Mouse (Mus musculus) stomach, embryonic 14.5 days (tissue): Measurements from ENCODE around the gene Polr1e. TPM values are rescaled to one million over a fixed set of nuclear protein-coding genes. Genes with fewer than 3 reads are reported as not detected.
A peak's percentile ranks its signal among the peaks of the same experiment; 100 is the strongest.

ENCODE experiments used
- ATAC-seq: fragments of 200-750 bp; cut with Nextera tagmentation; 2 replicates; pipeline ENCODE4 v1.8.0; 2017; ENCODE audit warnings: low read depth, moderate TSS enrichment; ENCODE audit not compliant: insufficient number of reproducible peaks, insufficient read depth, low FRiP score
- H3K27ac ChIP-seq: fragments of 300-500 bp; sonication (generic); 2 replicates; pipeline ENCODE4 v1.5.1; 2014; ENCODE audit warnings: mild to moderate bottlenecking, low read length, moderate library complexity, mixed read lengths
- H3K27me3 ChIP-seq: fragments of 300-500 bp; sonication (generic); 2 replicates; pipeline ENCODE4 v1.6.1; 2014; ENCODE audit warnings: low read length, control low read depth, mixed read lengths; ENCODE audit not compliant: control insufficient read depth, insufficient read depth
- H3K36me3 ChIP-seq: fragments of 300-500 bp; sonication (generic); 2 replicates; pipeline ENCODE4 v1.6.1; 2014; ENCODE audit warnings: mild to moderate bottlenecking, control low read depth, low read length, moderate library complexity, mixed read lengths; ENCODE audit not compliant: control insufficient read depth, insufficient read depth
- H3K4me1 ChIP-seq: fragments of 300-500 bp; sonication (generic); 2 replicates; pipeline ENCODE4 v1.6.1; 2014; ENCODE audit warnings: low read length, control low read depth, mixed read lengths; ENCODE audit not compliant: control insufficient read depth, insufficient read depth
- H3K4me2 ChIP-seq: fragments of 300-500 bp; sonication (generic); replicated peaks from 2 replicates; pipeline ENCODE4 v1.6.1; 2014; ENCODE audit warnings: low read depth, low read length, control low read depth
- H3K4me3 ChIP-seq: fragments of 300-500 bp; sonication (generic); 2 replicates; pipeline ENCODE4 v1.5.1; 2014; ENCODE audit warnings: low read depth, low read length, control low read depth
- H3K9ac ChIP-seq: fragments of 300-500 bp; sonication (generic); replicated peaks from 2 replicates; pipeline ENCODE4 v1.6.1; 2014; ENCODE audit warnings: low read depth, mild to moderate bottlenecking, control low read depth, low read length, moderate library complexity, mixed read lengths
- H3K9me3 ChIP-seq: fragments of 300-500 bp; sonication (generic); 2 replicates; pipeline ENCODE4 v1.6.1; 2016; ENCODE audit warnings: low read depth, low read length, control low read depth; ENCODE audit not compliant: control insufficient read depth
- WGBS: fragments of 180-500 bp; shearing (Covaris S2); extraction: QIAGEN DNeasy Blood & Tissue Kit; methylation state at CpG from one replicate; pipeline ENCODE4 v1.1.7; 2014; 5-methylcytosine and 5-hydroxymethylcytosine counted together
- polyA plus RNA-seq: library from polyadenylated mRNA; unstranded; fragments of >200 nt; fragmentation: Nextera tagmentation; extraction: Ambion mirVana; gene quantifications from 2 replicates; pipeline ENCODE4 v1.2.1, GENCODE M21; 2014

Polr1e gene
- polyA plus RNA-seq, 1 experiment from 2014 or later, result 34.6 TPM

DNA sequence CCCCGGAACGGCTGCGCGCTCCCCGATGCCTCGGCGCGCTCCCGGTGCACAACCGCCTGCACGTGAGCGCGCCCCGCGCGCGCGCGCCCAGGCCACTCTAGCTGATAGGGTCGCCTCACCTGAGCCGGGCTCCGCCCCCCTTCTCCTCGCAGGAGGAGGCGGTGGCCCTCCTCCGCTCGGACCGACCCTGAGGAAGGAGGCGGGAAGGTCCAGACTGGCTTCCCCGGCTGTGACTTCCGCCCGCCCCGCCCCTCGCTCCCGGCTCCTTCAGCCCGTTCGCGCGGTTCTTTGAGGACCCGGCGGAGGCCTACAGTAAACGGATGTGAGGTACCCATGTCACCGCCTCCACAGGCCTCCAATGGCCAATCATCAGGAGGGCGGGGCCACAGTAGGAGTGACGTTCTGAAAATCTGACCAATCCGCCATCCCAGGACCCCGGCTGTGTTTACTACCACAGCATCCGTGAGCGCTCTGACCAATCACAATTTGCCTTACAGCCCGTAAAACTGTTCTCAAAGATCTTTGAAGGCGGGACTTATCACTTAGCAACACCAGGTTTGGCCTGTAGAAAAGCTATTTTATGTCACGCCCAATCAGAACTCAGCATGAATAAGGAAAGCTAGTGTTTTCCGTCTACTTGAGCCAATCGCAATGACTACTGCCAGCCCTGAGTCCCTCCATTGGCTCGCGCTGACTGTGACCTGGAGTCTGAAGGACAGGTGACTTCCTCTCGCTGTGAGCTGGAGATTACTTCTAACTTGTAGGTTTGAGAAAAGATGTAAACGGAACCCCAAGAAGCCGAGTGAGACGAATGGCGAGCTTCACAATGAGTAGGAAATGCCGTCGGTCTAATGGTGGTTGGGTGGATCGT is 6.0 kb upstream of the Polr1e start, which contains the start of gene Zbtb5:
TSS of gene Zbtb5 (minus strand) at position 308 of the 871 bp plus-strand sequence.
- peak within 1 kb of the TSS; percentile 72 for H3K9ac ChIP-seq
- H3K4me2 ChIP-seq, result peak within 1 kb of the TSS; percentile 68
- ATAC-seq, result peak; percentile 98
- no peaks in the 10 kb centered on the region for H3K9me3 ChIP-seq
- peak within 1 kb of the TSS; percentile 92 for H3K27ac ChIP-seq
- WGBS, result under 1% methylated on average over 58 of the region's 63 CpGs
- peaks cover 16% of the 10 kb centered on the region for H3K4me1 ChIP-seq
- H3K27me3 ChIP-seq, result no peaks in the 10 kb centered on the region
- H3K4me3 ChIP-seq, result peak within 1 kb of the TSS; percentile 79
- no peaks in the 10 kb centered on the region for H3K36me3 ChIP-seq

DNA sequence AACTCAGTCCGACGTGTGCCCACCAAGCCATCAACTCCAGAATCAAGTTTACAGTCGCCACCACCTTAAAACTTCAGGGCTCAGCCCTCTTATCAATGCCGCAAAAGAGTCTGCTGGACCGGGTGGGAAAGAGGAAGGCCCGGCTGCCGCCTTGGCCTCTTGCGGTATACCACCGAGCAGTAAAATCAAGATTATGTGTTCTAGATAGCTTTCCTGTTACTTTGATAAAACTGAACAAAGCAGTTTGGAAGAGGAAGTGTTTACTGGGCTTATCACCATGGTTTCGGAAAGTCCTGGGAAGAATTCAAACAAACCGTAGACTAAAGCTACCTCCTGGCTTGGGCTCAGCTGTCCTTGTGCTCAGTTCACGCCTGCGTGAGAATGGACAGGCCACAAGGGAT is 5.4 kb upstream of the Polr1e start:
- H3K4me2 ChIP-seq, result peak overlapping the region; percentile 68
- no peak for ATAC-seq
- H3K27ac ChIP-seq, result peak overlapping the region; percentile 86
- no peaks in the 10 kb centered on the region for H3K9me3 ChIP-seq
- H3K4me1 ChIP-seq, result peaks cover 16% of the 10 kb centered on the region
- H3K27me3 ChIP-seq, result no peaks in the 10 kb centered on the region
- no peaks in the 10 kb centered on the region for H3K36me3 ChIP-seq
- WGBS, result under 1% methylated on average over 13 of the region's 13 CpGs
- H3K9ac ChIP-seq, result peak overlapping the region; percentile 72
- H3K4me3 ChIP-seq, result peak overlapping the region; percentile 73

DNA sequence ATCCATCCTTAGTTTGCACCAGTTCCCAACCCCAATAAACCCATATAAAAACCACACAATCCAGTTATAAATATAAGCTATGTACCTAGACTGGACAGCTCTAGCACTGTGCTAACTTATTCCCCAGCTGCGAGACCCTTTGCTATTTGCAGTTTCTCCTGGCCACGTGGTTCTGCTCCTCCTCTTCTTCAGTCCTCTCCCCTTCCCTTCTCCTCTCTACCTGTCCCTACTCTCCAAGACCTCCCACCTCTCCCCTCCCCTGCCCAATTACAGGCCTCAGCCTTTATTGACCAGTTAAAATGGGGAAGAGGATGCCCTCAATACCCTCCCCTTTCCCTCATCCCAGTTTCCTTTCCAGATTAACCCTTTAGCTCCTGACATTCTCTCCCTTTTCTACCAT is 4.8 kb upstream of the Polr1e start:
- peaks cover 16% of the 10 kb centered on the region for H3K4me1 ChIP-seq
- no peaks in the 10 kb centered on the region for H3K36me3 ChIP-seq
- no peaks in the 10 kb centered on the region for H3K27me3 ChIP-seq
- no peaks in the 10 kb centered on the region for H3K9me3 ChIP-seq
- WGBS, result 2% methylated on average over 2 of the region's 2 CpGs
- peak overlapping the region; percentile 68 for H3K4me2 ChIP-seq
- no peak for ATAC-seq
- 0 out of 2 replicates have a peak overlapping the region, but pooled peaks have one; percentile 86 for H3K27ac ChIP-seq
- H3K4me3 ChIP-seq, result peak overlapping the region; percentile 73
- no peak overlapping the region; the same call in 1 of the 2 replicates for H3K9ac ChIP-seq

DNA sequence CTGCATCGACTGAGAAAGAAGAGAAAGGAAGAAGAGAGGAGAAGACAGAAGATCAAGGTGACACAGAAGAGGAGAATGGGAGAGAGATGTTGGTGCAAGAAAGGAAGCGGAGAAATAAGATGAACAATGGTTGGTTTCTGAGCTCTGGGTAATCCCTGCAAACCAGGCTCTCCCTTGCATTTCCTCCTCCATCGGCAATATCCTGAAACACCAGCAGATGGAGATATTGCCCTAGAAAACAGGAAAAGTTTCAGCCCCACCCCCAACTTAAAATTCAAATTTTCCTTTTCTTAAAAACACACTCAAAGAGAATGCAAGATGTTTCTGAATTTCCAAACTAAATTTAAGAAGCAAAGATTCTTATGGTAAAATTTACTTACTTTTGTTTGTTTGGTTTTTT is 2.8 kb upstream of the Polr1e start:
- H3K36me3 ChIP-seq, result no peaks in the 10 kb centered on the region
- no peaks in the 10 kb centered on the region for H3K9me3 ChIP-seq
- ATAC-seq, result no peak
- H3K27ac ChIP-seq, result no peak overlapping the region
- WGBS, result 10% methylated on average over 3 of the region's 3 CpGs
- no peak overlapping the region for H3K4me3 ChIP-seq
- no peaks in the 10 kb centered on the region for H3K27me3 ChIP-seq
- H3K4me1 ChIP-seq, result peaks cover 18% of the 10 kb centered on the region
- H3K4me2 ChIP-seq, result no peak overlapping the region
- H3K9ac ChIP-seq, result no peak overlapping the region

DNA sequence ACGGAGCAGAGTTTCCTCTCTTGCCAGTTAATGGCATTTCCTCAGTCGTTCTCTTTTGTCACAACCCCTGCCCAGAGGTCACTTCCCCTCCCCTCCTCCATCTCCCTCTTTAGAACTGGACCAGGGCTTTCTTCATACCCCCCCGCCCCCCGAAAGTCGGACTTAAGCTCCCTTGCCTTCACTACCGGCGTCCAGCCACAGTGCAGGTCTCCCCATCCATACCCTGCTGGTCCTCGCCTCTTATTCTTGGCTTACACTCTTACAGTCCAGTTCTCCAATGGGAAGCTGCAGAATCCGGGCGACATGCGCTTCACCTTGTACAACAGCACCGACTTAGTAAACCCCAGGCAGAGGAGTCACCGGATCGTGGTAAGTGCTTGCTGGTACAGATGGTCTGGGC is 626 bp downstream of the Polr1e start:
- peak overlapping the region; percentile 72 for H3K4me3 ChIP-seq
- H3K4me1 ChIP-seq, result peaks cover 12% of the 10 kb centered on the region
- no peak overlapping the region for H3K27ac ChIP-seq
- peak overlapping the region; percentile 97 for H3K4me2 ChIP-seq
- peak overlapping the region; percentile 52 for H3K9ac ChIP-seq
- no peaks in the 10 kb centered on the region for H3K36me3 ChIP-seq
- no peak for ATAC-seq
- H3K27me3 ChIP-seq, result no peaks in the 10 kb centered on the region
- 3% methylated on average over 14 of the region's 14 CpGs for WGBS
- H3K9me3 ChIP-seq, result no peaks in the 10 kb centered on the region

DNA sequence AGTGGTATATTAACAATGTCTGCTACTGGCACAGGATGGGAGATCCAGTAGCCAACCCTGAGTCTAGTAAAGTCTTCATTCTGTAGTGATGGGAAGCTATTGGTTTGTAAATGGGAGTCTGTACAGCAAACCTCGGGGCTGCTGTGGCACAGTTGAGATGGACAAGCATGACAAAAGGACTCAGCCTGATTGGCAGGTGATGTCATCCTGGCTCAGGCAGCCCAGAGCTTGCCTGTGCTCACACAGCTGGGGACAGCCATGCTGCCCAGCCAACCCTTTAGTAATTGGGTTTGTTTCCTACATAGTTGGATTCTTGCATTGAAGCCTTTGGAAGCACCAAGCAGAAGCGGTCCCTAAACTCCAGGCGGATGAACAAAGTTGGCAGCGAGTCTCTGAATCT is 8.1 kb downstream of the Polr1e start:
- WGBS, result 96% methylated on average over 4 of the region's 4 CpGs
- H3K27ac ChIP-seq, result no peak overlapping the region
- H3K4me1 ChIP-seq, result no peaks in the 10 kb centered on the region
- H3K9ac ChIP-seq, result no peak overlapping the region
- ATAC-seq, result no peak
- H3K4me3 ChIP-seq, result no peak overlapping the region
- no peaks in the 10 kb centered on the region for H3K9me3 ChIP-seq
- no peaks in the 10 kb centered on the region for H3K27me3 ChIP-seq
- no peak overlapping the region for H3K4me2 ChIP-seq
- H3K36me3 ChIP-seq, result peaks cover 19% of the 10 kb centered on the region

DNA sequence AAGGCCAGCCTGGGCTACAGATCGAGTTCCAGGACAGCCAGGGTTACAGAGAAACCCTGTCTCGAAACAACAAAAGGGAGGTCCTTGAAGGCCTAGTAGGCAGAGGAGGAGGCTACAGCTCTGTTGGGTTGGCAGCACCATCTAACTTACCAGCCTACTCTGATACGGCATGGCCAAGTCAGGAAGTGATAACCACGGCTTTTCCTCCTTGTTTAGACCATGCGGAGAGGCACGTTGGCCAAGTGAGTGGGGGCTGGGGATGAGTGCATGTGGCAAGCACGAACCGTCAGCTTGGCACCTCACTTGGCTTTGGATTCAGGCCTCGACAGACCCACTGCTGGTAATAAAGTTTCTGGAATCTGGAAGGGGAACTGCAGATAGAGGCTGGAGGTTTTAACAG is 14.2 kb downstream of the Polr1e start:
- Histone ChIP-seq H3K9me3 (no peaks in the 10 kb centered on the region), H3K27me3 (no peaks in the 10 kb centered on the region), H3K36me3 (peaks cover 24% of the 10 kb centered on the region), H3K4me1 (no peaks in the 10 kb centered on the region), H3K4me3 (no peak overlapping the region), H3K27ac (no peak overlapping the region), H3K4me2 (no peak overlapping the region), H3K9ac (no peak overlapping the region)
- WGBS, result 90% methylated on average over 9 of the region's 9 CpGs
- ATAC-seq, result no peak

DNA sequence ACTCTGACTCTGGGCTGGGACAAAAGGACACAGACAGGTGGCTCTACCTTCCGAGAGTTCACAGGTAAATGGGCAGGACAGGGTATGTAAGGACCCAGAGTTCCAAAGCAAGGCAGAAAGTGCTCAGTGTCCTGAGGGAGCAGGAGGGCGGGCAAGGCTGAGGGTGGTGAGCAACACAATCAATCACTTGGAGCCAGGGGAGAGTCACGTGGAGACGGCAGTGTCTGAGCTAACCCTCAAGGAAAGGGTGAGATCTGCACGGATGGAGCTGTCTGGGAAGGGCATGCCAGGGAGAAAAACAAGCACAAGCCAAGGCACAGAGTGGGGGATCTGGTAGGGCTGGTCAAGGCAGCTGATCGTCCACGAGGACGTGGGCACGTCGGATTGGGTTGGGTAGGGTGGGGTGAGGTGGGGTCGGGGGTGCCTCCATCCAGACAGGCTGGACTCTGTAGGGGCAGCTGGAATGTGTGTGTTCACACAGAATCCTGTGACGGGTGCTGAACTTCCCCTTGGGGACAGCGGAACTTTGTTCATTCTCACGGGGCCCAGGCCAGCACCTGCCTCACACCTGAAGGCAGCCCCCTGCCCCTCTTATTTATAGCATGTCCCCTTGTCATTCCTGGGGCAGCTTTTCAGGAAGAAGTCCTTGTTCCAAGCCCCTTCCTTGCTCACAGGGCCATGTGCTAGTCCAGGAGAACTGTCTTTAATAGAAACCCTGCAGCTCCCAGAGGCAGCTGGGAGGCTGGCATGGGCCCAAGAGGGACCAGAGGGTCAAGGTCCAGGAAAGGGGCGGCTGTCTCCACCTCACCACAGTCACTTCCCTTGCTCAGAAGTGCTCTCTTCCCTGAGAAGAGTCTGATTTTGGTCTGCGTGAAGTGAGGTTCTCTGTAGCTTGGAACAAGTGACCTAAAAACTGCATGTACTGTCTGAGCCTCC is 16.6 kb downstream of the Polr1e start:
- no peaks in the 10 kb centered on the region for H3K27me3 ChIP-seq
- no peaks in the 10 kb centered on the region for H3K4me1 ChIP-seq
- ATAC-seq, result 0 out of 2 replicates have a peak, but pooled peaks have one; percentile 11
- 54% methylated on average over 16 of the region's 16 CpGs for WGBS
- H3K27ac ChIP-seq, result no peak overlapping the region
- H3K4me2 ChIP-seq, result no peak overlapping the region
- H3K36me3 ChIP-seq, result peaks cover 29% of the 10 kb centered on the region
- no peak overlapping the region for H3K9ac ChIP-seq
- no peak overlapping the region for H3K4me3 ChIP-seq
- no peaks in the 10 kb centered on the region for H3K9me3 ChIP-seq
